Mouse (Mus musculus) liver, adult (tissue): ENCODE data around the gene Plekhm3.

Experiments used
- GATA4 ChIP-seq: IDR thresholded peaks from 2 replicates; pipeline ENCODE4 v1.6.1; 2014; ENCODE audit warnings: mild to moderate bottlenecking, low read length; ENCODE audit not compliant: insufficient replicate concordance

Plekhm3 gene

GRCm38 (mm10) chr1:64956479-64956961, at the start of gene Plekhm3:
Plekhm3 (minus strand) TSS chr1:64956824.
- TF ChIP-seq GATA4: peak; percentile 32; the same call in 1 of the 2 replicates

DNA sequence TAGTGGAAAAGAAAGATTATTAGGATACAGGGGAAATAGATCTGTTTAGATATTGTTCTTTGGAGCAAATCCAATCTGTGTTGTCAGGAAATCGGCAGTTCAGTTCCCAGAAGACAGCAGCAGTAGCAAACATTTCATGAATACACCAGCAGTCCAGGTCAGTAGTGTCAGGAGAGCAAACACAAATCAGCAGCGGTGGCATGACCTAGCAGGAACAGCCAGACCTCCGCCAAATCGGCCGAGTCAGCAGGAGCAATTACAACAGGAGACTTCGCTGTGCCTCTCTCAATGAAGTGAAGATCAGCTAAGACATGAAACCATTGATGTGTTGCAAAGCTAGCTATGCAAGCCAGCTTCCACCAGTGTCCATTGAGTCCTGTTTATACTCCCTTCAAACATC, 49.0 kb upstream of the Plekhm3 start:
- no peak for TF ChIP-seq GATA4

DNA sequence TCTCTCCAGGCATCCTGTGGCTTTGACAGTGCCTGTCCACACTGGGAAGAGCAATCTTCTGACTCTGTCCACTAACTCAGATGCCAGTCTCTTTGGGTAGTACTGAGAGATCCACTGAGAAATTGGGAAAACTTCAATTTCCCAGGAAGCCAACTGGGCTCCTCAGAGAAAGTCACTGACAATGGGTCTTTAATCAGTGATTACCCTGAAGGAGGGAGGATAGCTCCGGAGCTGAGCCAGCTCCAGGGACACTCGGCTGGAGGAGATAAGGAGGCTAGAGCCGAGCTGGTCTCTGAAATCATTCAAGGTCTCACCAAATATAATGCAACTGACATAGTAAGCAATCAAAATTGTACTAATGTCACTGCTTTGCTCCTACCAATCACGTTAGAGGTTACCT, 47.9 kb upstream of the Plekhm3 start:
- TF ChIP-seq GATA4: no peak

GRCm38 (mm10) chr1:64993206-64993605, 36.6 kb upstream of the Plekhm3 start:
- TF ChIP-seq GATA4: no peak

- TF ChIP-seq GATA4: no peak
These were observed 31.6 kb upstream of the Plekhm3 start for GRCm38 (mm10) chr1:64988176-64988575.

DNA sequence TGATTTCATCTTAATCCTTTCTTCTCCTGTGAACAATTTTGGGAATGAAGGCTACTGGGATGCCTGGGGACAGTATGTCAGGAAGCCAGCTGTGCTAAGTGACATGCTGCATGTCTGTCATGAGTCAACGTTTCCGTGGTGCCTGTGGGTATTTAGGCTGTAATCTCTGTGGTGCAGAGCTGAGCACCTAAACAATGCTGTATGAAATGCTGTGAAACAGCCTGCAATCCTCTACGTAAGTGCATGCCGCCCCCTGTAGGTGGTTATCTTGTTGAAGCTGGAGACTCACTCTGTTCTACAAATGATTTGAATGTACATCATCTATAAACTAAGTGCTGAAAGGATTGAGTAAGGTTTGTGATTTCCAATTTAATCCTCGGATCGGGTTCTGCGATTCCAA, 29.5 kb upstream of the Plekhm3 start:
- no peak for TF ChIP-seq GATA4

- TF ChIP-seq GATA4: no peak
These were observed 26.6 kb upstream of the Plekhm3 start for GRCm38 (mm10) chr1:64983247-64983646.

DNA sequence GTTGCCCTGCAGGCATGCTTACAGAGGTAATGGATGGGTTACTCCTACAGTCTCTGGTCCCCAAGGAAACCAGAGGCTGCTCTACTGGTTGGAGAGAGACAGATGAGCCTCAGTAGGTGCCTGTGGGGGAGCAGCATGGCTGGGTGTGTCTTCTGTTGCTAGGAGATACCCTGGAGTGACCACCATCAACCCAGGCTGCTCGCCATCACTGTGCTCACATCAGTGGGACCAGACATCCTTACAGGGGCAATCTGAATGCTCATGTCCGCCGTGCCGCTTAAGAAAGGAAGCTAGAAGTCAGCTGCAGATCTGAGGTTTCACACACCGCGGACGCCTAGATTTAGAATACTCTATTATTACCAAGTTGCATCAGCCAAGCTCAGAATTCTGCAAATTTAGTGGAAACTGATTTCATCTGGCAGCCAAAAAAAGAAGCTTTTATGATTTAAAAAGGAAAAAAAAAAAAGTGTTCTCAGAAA, 21.7 kb upstream of the Plekhm3 start:
- no peak for TF ChIP-seq GATA4

GRCm38 (mm10) chr1:64975346-64975745, 18.7 kb upstream of the Plekhm3 start:
- TF ChIP-seq GATA4: no peak

- TF ChIP-seq GATA4: no peak
These were observed 14.1 kb upstream of the Plekhm3 start for GRCm38 (mm10) chr1:64970685-64971084.

GRCm38 (mm10) chr1:64957021-64957489, 431 bp upstream of the Plekhm3 start:
- TF ChIP-seq GATA4: no peak

GRCm38 (mm10) chr1:64950271-64950670, 6.4 kb downstream of the Plekhm3 start:
- TF ChIP-seq GATA4: no peak

DNA sequence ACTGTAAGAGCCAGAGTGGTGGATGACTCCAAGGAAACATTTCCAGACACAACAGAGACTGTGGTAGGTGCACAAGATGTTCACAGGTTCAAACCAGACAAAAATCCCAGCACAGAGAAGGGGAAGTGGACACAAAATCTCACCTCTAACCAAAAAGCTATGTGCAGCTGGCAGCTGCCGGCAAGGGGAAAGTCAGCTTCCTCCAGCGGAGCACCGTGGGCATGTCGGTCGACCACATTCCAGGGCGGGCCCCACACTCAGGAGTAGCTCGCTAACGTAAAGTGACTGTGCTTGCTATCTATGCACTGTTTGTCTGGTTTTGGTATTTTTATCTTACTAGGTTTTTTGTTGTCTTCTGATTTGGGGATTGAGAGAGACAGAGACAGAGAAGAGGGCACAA, 7.2 kb downstream of the Plekhm3 start:
- TF ChIP-seq GATA4: no peak

GRCm38 (mm10) chr1:64946106-64946505, 10.5 kb downstream of the Plekhm3 start:
- peak; percentile 89; the same call in 1 of the 2 replicates for TF ChIP-seq GATA4

DNA sequence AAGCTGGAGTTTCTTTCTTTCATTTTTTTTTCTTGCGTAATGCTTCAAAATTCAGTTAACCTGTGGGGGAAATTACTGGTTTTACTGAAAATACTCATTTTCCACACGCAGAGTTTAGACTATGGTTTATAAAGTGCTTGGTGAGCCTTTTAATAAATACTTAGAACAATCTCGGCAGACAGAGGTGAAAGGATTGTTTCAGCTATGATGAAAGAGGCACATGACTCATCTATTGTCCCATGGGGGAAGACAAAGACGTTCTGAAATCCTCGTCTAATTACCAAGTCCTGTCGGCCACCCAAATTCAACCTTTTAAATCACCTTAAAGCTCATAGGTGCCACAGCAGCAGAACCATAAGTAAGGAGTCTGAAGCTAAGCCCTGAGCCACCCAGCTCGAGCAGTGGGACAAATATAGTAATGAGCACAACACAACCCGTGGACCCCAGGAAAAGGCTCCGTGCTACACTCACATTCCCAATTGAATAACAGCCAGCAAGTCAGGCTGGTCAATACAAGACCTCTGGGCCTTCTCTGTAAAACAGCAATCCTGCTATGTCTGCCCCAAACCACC, 11.3 kb downstream of the Plekhm3 start:
- TF ChIP-seq GATA4: no peak

DNA sequence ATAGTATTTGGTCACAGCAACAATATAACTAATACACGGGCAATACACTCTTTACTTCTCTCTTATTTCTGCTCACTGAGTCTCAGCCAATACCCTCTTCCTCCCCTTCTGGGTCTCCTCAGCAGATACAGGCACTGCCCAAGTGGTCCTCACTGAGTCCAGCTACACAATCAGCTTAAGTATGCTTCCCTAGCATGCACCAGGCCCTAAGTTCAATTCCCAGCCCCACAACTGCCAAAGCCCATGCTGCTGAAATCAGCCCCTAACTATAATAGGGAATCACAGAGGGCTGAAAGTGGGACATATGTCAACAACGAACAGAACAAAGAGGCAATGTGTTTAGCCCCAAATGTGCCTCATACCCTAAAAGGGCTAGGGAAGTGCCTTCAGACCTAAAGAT, 11.9 kb downstream of the Plekhm3 start:
- no peak for TF ChIP-seq GATA4

DNA sequence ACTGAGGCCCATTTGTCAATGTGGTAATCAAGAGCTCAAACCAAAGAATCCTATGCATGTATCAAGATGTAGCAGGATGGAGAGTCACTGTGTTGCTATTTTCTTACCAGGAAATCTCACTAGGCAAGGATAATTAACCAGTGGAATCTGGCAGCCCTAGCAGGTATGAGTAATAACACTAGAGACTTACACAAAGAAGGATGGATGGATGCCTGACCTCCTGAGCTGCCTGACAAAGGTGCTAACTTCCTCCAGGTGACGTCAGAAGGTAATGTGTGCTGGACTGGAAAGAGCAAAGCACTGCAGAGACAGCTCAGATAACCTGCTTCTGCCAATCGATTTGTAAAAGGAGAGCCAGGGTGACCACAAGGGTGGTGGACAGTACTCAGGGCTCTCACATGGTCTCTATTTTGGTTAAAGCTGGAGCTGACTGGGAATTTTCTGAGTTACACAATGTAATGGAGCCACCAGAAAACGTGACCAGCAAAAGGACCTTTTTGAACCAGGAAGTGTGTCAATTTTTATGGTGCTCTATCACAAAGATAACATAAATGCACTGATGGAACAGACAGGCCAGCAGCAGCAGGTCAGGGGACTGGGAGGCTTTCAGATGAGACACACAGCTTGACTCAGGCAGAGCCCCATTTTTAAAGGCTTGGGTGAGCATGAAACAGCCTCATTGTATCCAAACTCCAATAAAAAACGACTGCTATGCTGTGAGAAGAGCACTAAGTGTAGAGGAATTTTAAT, 14.4 kb downstream of the Plekhm3 start:
- TF ChIP-seq GATA4: no peak

DNA sequence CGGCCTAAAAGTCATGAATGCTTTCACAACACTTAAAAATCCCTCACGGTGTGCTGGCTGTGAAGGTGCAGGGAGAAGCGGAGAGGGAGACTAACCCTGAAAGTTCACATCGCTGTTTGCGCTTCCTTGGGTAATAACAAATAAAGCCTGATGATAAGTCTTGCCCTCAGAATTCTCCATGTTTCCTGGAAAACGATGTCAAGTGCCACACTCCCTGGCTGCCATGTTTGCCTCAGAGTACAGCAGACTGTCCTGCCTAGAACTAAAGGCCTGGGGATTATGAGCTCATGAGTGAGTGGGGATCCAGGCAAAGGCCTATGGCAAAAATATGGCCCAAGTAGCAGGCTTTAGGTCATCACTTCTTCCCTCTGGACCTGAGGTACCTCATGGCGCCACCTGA, 17.7 kb downstream of the Plekhm3 start:
- no peak for TF ChIP-seq GATA4
